In the genomic region with DNA sequence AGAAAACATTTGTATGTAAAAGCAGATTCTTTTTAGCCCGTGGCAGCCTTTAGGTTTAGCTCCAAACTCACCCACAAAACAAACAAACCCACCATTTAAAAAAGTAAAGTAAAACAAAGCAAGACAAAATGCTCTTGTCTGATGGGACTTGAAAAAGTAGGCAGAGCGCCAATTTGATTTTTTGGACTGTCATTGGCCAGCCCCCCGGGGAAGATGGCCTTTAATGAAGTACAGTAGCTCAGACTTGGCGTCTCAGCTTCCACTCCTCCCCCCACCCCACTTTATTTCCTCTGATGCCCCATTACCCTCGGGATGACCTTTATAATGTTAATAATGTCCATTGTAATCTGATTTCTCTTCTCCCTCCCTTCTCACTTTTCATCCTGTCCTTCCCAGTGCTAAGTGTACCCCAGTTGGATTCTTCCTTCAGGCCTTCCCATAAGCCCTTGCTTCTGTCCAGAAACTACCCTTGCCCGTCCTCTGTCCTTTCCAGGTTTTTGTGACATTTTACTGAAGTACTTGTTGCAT, we compare ENCODE assay signal across 29 mouse cellular contexts. TPM values are rescaled to one million over a fixed set of nuclear protein-coding genes. Genes with fewer than 3 reads are reported as not detected.
DNase-seq lines count a peak whose midpoint lies in the region; ATAC-seq and TF ChIP-seq lines count a peak whose summit lies in the region.
"Had no signal": no experiment of that assay in that cellular context is flagged by ENCODE, and none has a peak within 500 bp of the region (broad histone marks: within the 10 kb centered on the region; RNA-seq: fewer than 3 reads in every experiment).

No protein-coding gene starts in this region.

- H3K9ac ChIP-seq in lung, embryonic 14.5 days: no peak overlapping the region
- H3K9ac ChIP-seq: embryonic facial prominence, embryonic 13.5 days; embryonic facial prominence, embryonic 15.5 days; forebrain, embryonic 12.5 days had no signal

- WGBS in lung, embryonic 14.5 days: 42% methylated on average over 6 of the region's 6 CpGs
- 54% methylated on average over 6 of the region's 6 CpGs for WGBS in lung, adult 2 months

- H3K4me1 ChIP-seq in lung, embryonic 14.5 days (ENCODE audit: insufficient read depth): 0 out of 2 replicates have a peak, but pooled peaks cover 4% of the 10 kb centered on the region
- no peaks in the 10 kb centered on the region for H3K4me1 ChIP-seq in lung, adult 2 months (ENCODE audit: control insufficient read depth, insufficient read depth, low read length)
- H3K4me1 ChIP-seq: embryonic facial prominence, embryonic 13.5 days; embryonic facial prominence, embryonic 15.5 days had no signal

- H3K4me2 ChIP-seq in lung, embryonic 14.5 days: no peak overlapping the region
- H3K4me2 ChIP-seq: embryonic facial prominence, embryonic 13.5 days; embryonic facial prominence, embryonic 15.5 days; forebrain, embryonic 12.5 days had no signal

- H3K27me3 ChIP-seq in lung, embryonic 14.5 days (ENCODE audit: insufficient read depth, low read length): no peaks in the 10 kb centered on the region
- H3K27me3 ChIP-seq: CH12.LX; embryonic facial prominence, embryonic 13.5 days; embryonic facial prominence, embryonic 15.5 days; forebrain, embryonic 12.5 days; Patski had no signal

- H3K27ac ChIP-seq in lung, embryonic 14.5 days (ENCODE audit: low read depth): no peak overlapping the region
- H3K27ac ChIP-seq: embryonic facial prominence, embryonic 13.5 days; embryonic facial prominence, embryonic 15.5 days; forebrain, embryonic 10.5 days; forebrain, embryonic 12.5 days had no signal

- no peaks in the 10 kb centered on the region for H3K9me3 ChIP-seq in lung, embryonic 14.5 days (ENCODE audit: low read depth, low read length)
- H3K9me3 ChIP-seq: embryonic facial prominence, embryonic 13.5 days; embryonic facial prominence, embryonic 15.5 days; forebrain, embryonic 10.5 days; forebrain, embryonic 12.5 days had no signal

- ATAC-seq in lung, embryonic 14.5 days (ENCODE audit: insufficient read depth): peak; percentile 62
- ATAC-seq: CD4-positive, CD25-positive, alpha-beta regulatory T cell, adult 4 months; forebrain, embryonic 14.5 days; forebrain, embryonic 16.5 days; Patski had no signal

- no peaks in the 10 kb centered on the region for H3K36me3 ChIP-seq in lung, embryonic 14.5 days (ENCODE audit: insufficient read depth)
- H3K36me3 ChIP-seq: embryonic facial prominence, embryonic 13.5 days; embryonic facial prominence, embryonic 15.5 days; forebrain, embryonic 10.5 days; forebrain, embryonic 12.5 days; G1E had no signal

- no peak for TF ChIP-seq POLR2A in lung, adult 2 months (IDR thresholded peaks at IDR 0.05; ENCODE audit: borderline replicate concordance, extremely low read depth, low read depth, low read length)

- TF ChIP-seq CTCF in lung, embryonic 14.5 days (IDR thresholded peaks at IDR 0.05; ENCODE audit: low read depth): no peak
- TF ChIP-seq CTCF in lung, adult 2 months (IDR thresholded peaks at IDR 0.05; ENCODE audit: insufficient read depth, low read length): no peak

- no peak overlapping the region for H3K4me3 ChIP-seq in lung, embryonic 14.5 days (ENCODE audit: low read depth, low read length)
- no peak overlapping the region for H3K4me3 ChIP-seq in lung, adult 2 months (replicated peaks; ENCODE audit: extremely low read depth, low read depth, low read length)
- H3K4me3 ChIP-seq: embryonic facial prominence, embryonic 13.5 days; embryonic facial prominence, embryonic 15.5 days; erythroblast, embryonic 14.5 days; forebrain, embryonic 10.5 days; forebrain, embryonic 12.5 days had no signal

- DNase-seq in heart, adult 11 months: peak; percentile 55
- DNase-seq in heart, adult 9 months (ENCODE audit: low spot score in 2 of 2): no peak
- DNase-seq in lung, embryonic 14.5 days: peak; percentile 67
- DNase-seq in lung, adult 2 months: no peak
- peak; percentile 61 for DNase-seq in lung, postnatal 10 days
- DNase-seq in lung, adult 18-20 months: no peak
- peak; percentile 84 for DNase-seq in R1 (ENCODE audit: low read depth, low spot score)
- DNase-seq in adrenal gland, adult 2 months: no peak
- DNase-seq: adrenal gland, postnatal 10 days; adrenal gland, postnatal 25 days; B cell, adult 2 months; cerebellum, adult 11 months; cerebellum, adult 18-20 months; cerebellum, adult 8-10 months; cerebellum, adult 9-11 months; cerebellum, postnatal 14 days; cerebellum, postnatal 36 days; embryo, embryonic 11 days had no signal

RNA-seq across cellular contexts. Expression of a gene that starts 11.6 kb away (rescaled TPM):
- polyA plus RNA-seq in lung, embryonic 14.5 days (2014; fragmentation: Nextera tagmentation; extraction: Ambion mirVana): 7.4 and 8.4 TPM in 2 replicates
- 28.4 and 33.4 TPM in 2 replicates for polyA plus RNA-seq in lung, adult 2 months (2012; rRNA removed)
- 10 to 100 TPM; 46.8 to 56.7 TPM for total RNA-seq in adrenal gland, adult 2 months (2021)
- 34.1 and 38.4 TPM in 2 replicates for polyA plus RNA-seq in adrenal gland, adult 2 months (2012; rRNA removed)

RNA-seq across cellular contexts. Expression of a gene that starts 27.6 kb away (rescaled TPM):
- 22.3 and 22.4 TPM in 2 replicates for polyA plus RNA-seq in lung, embryonic 14.5 days (2014; fragmentation: Nextera tagmentation; extraction: Ambion mirVana)
- polyA plus RNA-seq in lung, adult 2 months (2012; rRNA removed): 50.1 and 63.8 TPM in 2 replicates
- total RNA-seq in adrenal gland, adult 2 months (2021): 100 to 1,000 TPM; 140 to 166 TPM
- polyA plus RNA-seq in adrenal gland, adult 2 months (2012; rRNA removed): 113 and 128 TPM in 2 replicates

Comparison
In these comparisons a context has a peak if more than half of its experiments do, and no peak if none do; other contexts are left out.
1. DNase-seq: peak in heart, adult 11 months (single experiment), lung, embryonic 14.5 days (single experiment), lung, postnatal 10 days (single experiment) and R1 (single experiment); none in heart, adult 9 months (0 of 2), lung, adult 2 months (single experiment), lung, adult 18-20 months (0 of 2) and adrenal gland, adult 2 months (single experiment).